Mouse (Mus musculus): ENCODE measurements at regions not wholly inside any gene's neighbourhood (a gene's known extent, or its start where the extent isn't known, plus 50 kb on each side); places are given as distances from the start of the nearest gene placed in this dataset.

DNA sequence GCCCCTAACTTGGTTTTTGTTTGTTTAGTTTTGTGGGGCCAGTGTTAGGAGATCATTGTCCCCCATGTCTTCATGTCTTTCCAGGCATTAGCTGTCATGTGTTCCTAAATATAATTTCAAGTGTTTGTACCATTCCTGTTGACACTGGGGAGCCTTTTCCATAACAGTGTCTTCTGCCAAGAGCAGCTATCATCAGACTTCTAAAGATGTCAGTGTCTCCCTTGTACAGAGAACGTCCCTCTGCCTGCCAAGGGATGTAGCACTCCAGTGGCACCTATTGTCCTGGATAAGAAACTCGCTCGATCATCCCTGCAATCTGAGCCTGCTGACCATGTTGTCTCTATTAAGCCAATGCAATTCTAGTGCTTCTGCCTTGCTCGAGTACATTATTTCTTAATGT, 64.6 kb upstream of the Lhfpl2 start:
- no peak overlapping the region for H3K4me2 ChIP-seq (ENCODE audit: low read depth, low read length)
- no peak overlapping the region for H3K9ac ChIP-seq (replicated peaks; ENCODE audit: low read length)
- H3K4me3 ChIP-seq (ENCODE audit: low read length): no peak overlapping the region
- no peaks in the 10 kb centered on the region for H3K27me3 ChIP-seq (ENCODE audit: insufficient read depth, low read length)
- H3K9me3 ChIP-seq (ENCODE audit: low read length): no peaks in the 10 kb centered on the region
- no peak for DNase-seq (ENCODE audit: low spot score)
- no peaks in the 10 kb centered on the region for H3K36me3 ChIP-seq (ENCODE audit: insufficient read depth, low read length)
- no peak for TF ChIP-seq CTCF (IDR thresholded peaks at IDR 0.05; ENCODE audit: low read depth)
- no peak for ATAC-seq
- no peaks in the 10 kb centered on the region for H3K4me1 ChIP-seq (ENCODE audit: insufficient read depth, low read length)
- no peak overlapping the region for H3K27ac ChIP-seq
- WGBS: 74% methylated on average over 4 of the region's 4 CpGs

DNA sequence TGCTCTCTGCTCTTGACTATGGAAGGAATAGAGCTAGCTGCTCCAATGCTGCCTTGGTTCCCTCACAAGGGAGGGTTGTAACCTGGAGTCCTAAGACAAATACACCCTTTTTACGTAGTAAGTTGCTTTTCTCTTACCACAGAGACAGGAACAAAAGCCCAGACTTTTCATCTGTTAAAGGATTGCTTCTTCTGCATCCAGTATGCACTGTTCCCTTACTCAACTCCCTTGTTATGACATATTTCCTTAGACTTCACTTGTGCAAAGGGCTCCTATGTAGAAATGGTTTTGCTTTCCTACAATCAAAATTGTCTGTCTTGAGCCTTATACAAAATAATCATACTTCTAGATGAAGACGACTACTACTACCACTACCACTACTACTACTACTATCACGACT, 62.2 kb upstream of the Lhfpl2 start:
- WGBS: 84% methylated on average over 3 of the region's 3 CpGs
- H3K9me3 ChIP-seq (ENCODE audit: low read length): no peaks in the 10 kb centered on the region
- H3K36me3 ChIP-seq (ENCODE audit: insufficient read depth, low read length): no peaks in the 10 kb centered on the region
- TF ChIP-seq CTCF (IDR thresholded peaks at IDR 0.05; ENCODE audit: low read depth): no peak
- H3K4me2 ChIP-seq (ENCODE audit: low read depth, low read length): no peak overlapping the region
- no peaks in the 10 kb centered on the region for H3K4me1 ChIP-seq (ENCODE audit: insufficient read depth, low read length)
- H3K9ac ChIP-seq (replicated peaks; ENCODE audit: low read length): no peak overlapping the region
- DNase-seq (ENCODE audit: low spot score) (no peak), ATAC-seq (no peak)
- H3K27ac ChIP-seq: no peak overlapping the region
- H3K27me3 ChIP-seq (ENCODE audit: insufficient read depth, low read length): no peaks in the 10 kb centered on the region
- no peak overlapping the region for H3K4me3 ChIP-seq (ENCODE audit: low read length)

DNA sequence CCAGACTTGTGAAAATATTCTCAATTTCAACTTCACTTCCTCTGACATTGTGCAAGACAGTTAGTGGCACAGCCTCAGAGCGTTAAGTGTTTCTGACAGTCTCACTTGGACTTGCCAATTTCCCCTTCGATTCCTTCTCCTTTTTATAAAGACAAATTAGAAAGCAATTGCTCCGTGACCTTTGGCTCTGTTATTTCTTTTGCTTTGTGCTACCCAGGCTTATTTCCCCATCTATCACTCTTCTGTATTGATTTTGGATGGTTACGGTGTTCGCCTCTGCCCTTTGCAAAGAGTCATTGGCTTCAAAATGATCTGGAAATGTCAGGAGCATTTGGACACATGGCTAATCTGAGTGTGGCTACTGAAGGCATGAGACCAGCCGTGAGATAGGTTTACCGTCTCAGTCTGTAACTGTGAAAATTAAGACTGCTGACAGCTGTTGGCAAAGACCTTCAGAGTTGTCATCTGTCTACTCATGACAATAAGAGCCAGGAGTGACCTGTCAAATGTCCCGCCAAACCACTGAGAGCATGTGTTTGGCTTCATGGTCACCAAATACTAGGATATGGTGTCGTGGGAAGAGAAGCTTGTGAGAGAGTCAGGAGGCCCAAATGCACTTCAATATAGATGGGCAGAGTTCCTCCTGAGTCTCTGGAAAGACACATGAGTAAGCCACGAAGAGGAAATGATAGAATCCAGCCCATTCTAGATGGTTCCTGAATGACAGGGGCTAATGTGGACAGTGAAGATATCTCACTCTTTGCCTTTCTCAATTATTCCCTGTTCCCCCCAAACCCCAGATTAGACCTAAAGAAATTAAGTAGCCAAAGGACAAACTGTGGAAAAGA, 60.8 kb upstream of the Lhfpl2 start:
- ATAC-seq (0 out of 2 replicates have a peak, but pooled peaks have one; percentile 32), DNase-seq (ENCODE audit: low spot score) (peak; percentile 27)
- Histone ChIP-seq H3K27ac (no peak overlapping the region), H3K9ac (replicated peaks; ENCODE audit: low read length) (no peak overlapping the region), H3K4me3 (ENCODE audit: low read length) (no peak overlapping the region), H3K9me3 (ENCODE audit: low read length) (no peaks in the 10 kb centered on the region), H3K36me3 (ENCODE audit: insufficient read depth, low read length) (no peaks in the 10 kb centered on the region), H3K27me3 (ENCODE audit: insufficient read depth, low read length) (no peaks in the 10 kb centered on the region), H3K4me1 (ENCODE audit: insufficient read depth, low read length) (no peaks in the 10 kb centered on the region), H3K4me2 (ENCODE audit: low read depth, low read length) (no peak overlapping the region)
- no peak for TF ChIP-seq CTCF (IDR thresholded peaks at IDR 0.05; ENCODE audit: low read depth)
- WGBS: 60% methylated on average over 10 of the region's 10 CpGs

DNA sequence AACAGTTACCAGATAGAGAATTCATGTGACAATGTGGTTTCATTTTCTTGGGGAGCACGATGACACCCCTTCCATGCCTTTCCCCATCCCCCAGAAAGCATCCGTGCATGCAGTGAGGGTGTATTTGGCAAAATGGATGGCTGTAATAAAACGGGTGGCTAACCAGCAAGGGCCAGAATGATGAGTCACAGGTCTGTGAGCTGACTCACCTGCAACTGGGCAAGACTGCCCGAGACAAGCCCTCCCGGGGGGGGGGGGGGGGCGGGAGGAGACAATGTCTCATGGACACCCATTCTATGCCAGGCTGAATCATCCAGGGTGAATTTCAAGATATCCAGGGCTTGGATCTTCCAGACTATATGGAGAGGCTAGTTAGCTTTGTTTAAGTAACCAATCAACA, 59.6 kb upstream of the Lhfpl2 start:
- no peak for TF ChIP-seq CTCF (IDR thresholded peaks at IDR 0.05; ENCODE audit: low read depth)
- Histone ChIP-seq H3K27ac (no peak overlapping the region), H3K4me3 (ENCODE audit: low read length) (no peak overlapping the region), H3K9me3 (ENCODE audit: low read length) (no peaks in the 10 kb centered on the region), H3K4me1 (ENCODE audit: insufficient read depth, low read length) (no peaks in the 10 kb centered on the region), H3K4me2 (ENCODE audit: low read depth, low read length) (no peak overlapping the region), H3K9ac (replicated peaks; ENCODE audit: low read length) (no peak overlapping the region), H3K36me3 (ENCODE audit: insufficient read depth, low read length) (no peaks in the 10 kb centered on the region), H3K27me3 (ENCODE audit: insufficient read depth, low read length) (no peaks in the 10 kb centered on the region)
- ATAC-seq: no peak
- WGBS: 83% methylated on average over 6 of the region's 6 CpGs
- DNase-seq (ENCODE audit: low spot score): no peak

DNA sequence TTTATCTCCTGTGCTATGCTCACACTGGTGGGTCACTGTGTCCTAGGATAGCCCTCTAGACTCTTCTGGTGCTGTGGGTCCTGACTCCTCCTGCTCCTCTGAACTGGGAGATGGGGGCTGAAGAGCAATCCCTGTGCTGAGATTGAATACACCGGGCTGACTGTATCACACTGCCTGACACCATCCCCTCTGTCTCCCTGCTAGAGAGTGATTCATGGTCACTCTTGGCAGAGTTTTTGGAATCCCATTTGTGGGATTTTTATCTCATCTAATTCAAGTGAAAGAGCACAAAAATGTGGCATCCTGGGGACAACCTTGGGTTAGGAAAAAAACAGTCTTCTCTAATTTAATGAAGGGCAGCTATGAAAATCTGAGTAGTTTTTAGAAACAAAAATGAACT, 59.2 kb upstream of the Lhfpl2 start:
- no peak overlapping the region for H3K4me3 ChIP-seq (ENCODE audit: low read length)
- H3K27me3 ChIP-seq (ENCODE audit: insufficient read depth, low read length): no peaks in the 10 kb centered on the region
- no peak overlapping the region for H3K27ac ChIP-seq
- ATAC-seq: no peak
- no peaks in the 10 kb centered on the region for H3K9me3 ChIP-seq (ENCODE audit: low read length)
- 96% methylated on average over 1 of the region's 1 CpGs for WGBS
- no peak overlapping the region for H3K4me2 ChIP-seq (ENCODE audit: low read depth, low read length)
- no peaks in the 10 kb centered on the region for H3K4me1 ChIP-seq (ENCODE audit: insufficient read depth, low read length)
- no peak for DNase-seq (ENCODE audit: low spot score)
- no peak for TF ChIP-seq CTCF (IDR thresholded peaks at IDR 0.05; ENCODE audit: low read depth)
- H3K36me3 ChIP-seq (ENCODE audit: insufficient read depth, low read length): no peaks in the 10 kb centered on the region
- no peak overlapping the region for H3K9ac ChIP-seq (replicated peaks; ENCODE audit: low read length)

DNA sequence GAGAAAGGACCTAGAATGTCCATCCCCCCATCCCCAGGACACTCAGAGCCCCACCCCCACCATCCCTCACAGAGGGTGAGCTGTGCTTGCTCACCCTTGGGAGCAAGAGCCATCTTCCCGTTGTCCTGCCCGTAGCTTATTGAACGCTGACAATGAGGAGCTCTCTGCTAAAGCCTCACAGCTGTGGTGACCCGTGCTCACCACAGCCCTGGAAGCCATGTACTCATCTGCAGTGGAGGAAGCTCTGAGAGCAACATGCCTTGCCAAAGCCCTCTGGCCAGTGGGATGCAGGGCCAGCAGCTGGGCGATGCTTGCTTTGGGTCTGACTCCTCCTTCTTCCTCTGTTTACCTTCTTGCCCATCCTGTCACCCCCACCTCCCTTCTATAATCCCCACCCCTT, 53.8 kb upstream of the Lhfpl2 start:
- WGBS: 71% methylated on average over 5 of the region's 5 CpGs
- ATAC-seq: no peak

DNA sequence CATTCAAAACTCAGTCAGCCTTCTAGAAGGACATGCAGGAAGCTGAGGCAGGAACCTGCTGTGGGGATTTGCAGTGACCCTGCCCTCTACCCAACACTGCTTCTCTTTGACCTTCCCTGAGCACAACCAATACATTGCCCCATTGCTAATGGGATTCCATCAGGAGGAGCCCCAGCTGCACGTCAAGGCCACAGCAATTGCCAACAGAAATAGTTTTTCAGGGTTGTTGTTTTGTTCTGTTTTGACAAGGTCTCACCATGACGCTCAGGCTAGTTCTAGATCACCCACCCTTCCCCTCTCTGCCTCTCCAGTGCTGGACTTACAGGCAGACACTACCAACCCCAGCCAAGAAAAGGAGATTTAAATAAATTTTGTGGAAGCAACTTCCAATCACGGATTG, 53.2 kb upstream of the Lhfpl2 start:
- Histone ChIP-seq H3K9me3 (ENCODE audit: low read length) (no peaks in the 10 kb centered on the region), H3K9ac (replicated peaks; ENCODE audit: low read length) (no peak overlapping the region), H3K27ac (no peak overlapping the region), H3K27me3 (ENCODE audit: insufficient read depth, low read length) (no peaks in the 10 kb centered on the region), H3K36me3 (ENCODE audit: insufficient read depth, low read length) (no peaks in the 10 kb centered on the region), H3K4me2 (ENCODE audit: low read depth, low read length) (no peak overlapping the region), H3K4me1 (ENCODE audit: insufficient read depth, low read length) (no peaks in the 10 kb centered on the region), H3K4me3 (ENCODE audit: low read length) (no peak overlapping the region)
- DNase-seq (ENCODE audit: low spot score) (no peak), ATAC-seq (no peak)
- TF ChIP-seq CTCF (IDR thresholded peaks at IDR 0.05; ENCODE audit: low read depth): no peak
- WGBS: 79% methylated on average over 3 of the region's 3 CpGs

More for the DNA sequence above, 53.8 kb upstream of the Lhfpl2 start:
- no peak for DNase-seq (ENCODE audit: low spot score)
- Histone ChIP-seq H3K9me3 (ENCODE audit: low read length) (no peaks in the 10 kb centered on the region), H3K4me2 (ENCODE audit: low read depth, low read length) (no peak overlapping the region), H3K27me3 (ENCODE audit: insufficient read depth, low read length) (no peaks in the 10 kb centered on the region), H3K9ac (replicated peaks; ENCODE audit: low read length) (no peak overlapping the region), H3K36me3 (ENCODE audit: insufficient read depth, low read length) (no peaks in the 10 kb centered on the region), H3K4me3 (ENCODE audit: low read length) (no peak overlapping the region), H3K27ac (no peak overlapping the region), H3K4me1 (ENCODE audit: insufficient read depth, low read length) (no peaks in the 10 kb centered on the region)
- TF ChIP-seq CTCF (IDR thresholded peaks at IDR 0.05; ENCODE audit: low read depth): no peak

All from hindbrain, postnatal 0 days (tissue).